In genomic region chr14:76420726-76421125, GRCm38 (mm10) we compare ENCODE assay signal across 8 mouse cellular contexts. TPM values are rescaled to one million over a fixed set of nuclear protein-coding genes. Genes with fewer than 3 reads are reported as not detected.
DNase-seq lines count a peak whose midpoint lies in the region; ATAC-seq lines count a peak whose summit lies in the region.

No protein-coding gene starts in this region.

- peak; percentile 12 for DNase-seq in heart, adult 8-10 months (ENCODE audit: low spot score)
- no peak for DNase-seq in heart, postnatal 36 days
- peak; percentile 67 for DNase-seq in embryo, embryonic 10.5 days (ENCODE audit: low spot score)
- DNase-seq in hindbrain, embryonic 10.5 days (ENCODE audit: low spot score) = peak; percentile 36
- DNase-seq in right cerebral cortex, adult 2 months (ENCODE audit: low spot score in 2 of 2) = no peak
- no peak for DNase-seq in layer of hippocampus, postnatal 25 days (ENCODE audit: extremely low spot score in 1 of 2, low spot score in 1 of 2)
- no peak for DNase-seq in thymus, adult 18-20 months

- H3K4me1 ChIP-seq in hindbrain, embryonic 10.5 days (replicated peaks) = peaks cover 74% of the 10 kb centered on the region
- peaks cover 88% of the 10 kb centered on the region for H3K4me1 ChIP-seq in midbrain, embryonic 13.5 days (replicated peaks)

- H3K27ac ChIP-seq in hindbrain, embryonic 10.5 days = 0 out of 2 replicates have a peak overlapping the region, but pooled peaks have one; percentile 23
- H3K27ac ChIP-seq in midbrain, embryonic 13.5 days = no peak overlapping the region

- H3K27me3 ChIP-seq in hindbrain, embryonic 10.5 days (ENCODE audit: insufficient read depth, poor library complexity, severe bottlenecking) = no peaks in the 10 kb centered on the region
- no peaks in the 10 kb centered on the region for H3K27me3 ChIP-seq in midbrain, embryonic 13.5 days

- H3K9me3 ChIP-seq in hindbrain, embryonic 10.5 days = no peaks in the 10 kb centered on the region
- H3K9me3 ChIP-seq in midbrain, embryonic 13.5 days = no peaks in the 10 kb centered on the region; the same call in 1 of the 2 replicates

- WGBS in hindbrain, embryonic 10.5 days = 29% methylated on average over 7 of the region's 7 CpGs
- WGBS in midbrain, embryonic 13.5 days = 35% methylated on average over 7 of the region's 7 CpGs

- H3K4me3 ChIP-seq in hindbrain, embryonic 10.5 days = peak overlapping the region; percentile 43
- peak overlapping the region; percentile 43 for H3K4me3 ChIP-seq in midbrain, embryonic 13.5 days (replicated peaks)

- peak overlapping the region; percentile 49; the same call in 1 of the 2 replicates for H3K9ac ChIP-seq in midbrain, embryonic 13.5 days (replicated peaks)

- ATAC-seq in midbrain, embryonic 13.5 days = no peak

- intact Hi-C loops in heart, postnatal 36 days (cut with DNase I) = no loop called here

- H3K36me3 ChIP-seq in hindbrain, embryonic 10.5 days = peaks cover 88% of the 10 kb centered on the region
- peaks cover 55% of the 10 kb centered on the region for H3K36me3 ChIP-seq in midbrain, embryonic 13.5 days

- H3K4me2 ChIP-seq in midbrain, embryonic 13.5 days (replicated peaks) = peak overlapping the region; percentile 71

RNA-seq across cellular contexts. Expression of gene Tsc22d1, which starts 6.0 kb away (rescaled TPM):
- total RNA-seq in heart, adult 8-10 months (2022) = 100 to 1,000 TPM; 338 to 435 (median 378) TPM
- 100 to 1,000 TPM; 385 to 457 TPM for total RNA-seq in heart, postnatal 36 days (2021)
- 328 and 552 TPM in 2 replicates for polyA plus RNA-seq in hindbrain, embryonic 10.5 days (2016; fragmentation: Nextera tagmentation; extraction: Ambion mirVana)
- 644 and 657 TPM in 2 replicates for polyA plus RNA-seq in midbrain, embryonic 13.5 days (2015; fragmentation: Nextera tagmentation; extraction: Ambion mirVana)
- total RNA-seq in layer of hippocampus, postnatal 25 days (2021) = 100 to 1,000 TPM; 493 to 570 TPM

Comparison
In these comparisons a context has a peak if more than half of its experiments do, and no peak if none do; other contexts are left out.
1. DNase-seq: peak in heart, adult 8-10 months (single experiment), embryo, embryonic 10.5 days (single experiment) and hindbrain, embryonic 10.5 days (single experiment); none in heart, postnatal 36 days (0 of 2), right cerebral cortex, adult 2 months (0 of 2), layer of hippocampus, postnatal 25 days (0 of 2) and thymus, adult 18-20 months (0 of 2).